Mouse (Mus musculus): ENCODE data around the gene Map7.

Map7 gene

GRCm38 (mm10) chr10:20185806-20186205 is 37.5 kb downstream of the Map7 start:
- DNase-seq (ENCODE audit: low spot score in 2 of 2), result no peak

GRCm38 (mm10) chr10:20186800-20187273 is 38.6 kb downstream of the Map7 start:
- no peak for DNase-seq (ENCODE audit: low spot score in 2 of 2)

- no peak for DNase-seq (ENCODE audit: low spot score in 2 of 2)
Measured at GRCm38 (mm10) chr10:20190139-20190747, 42.0 kb downstream of the Map7 start.

GRCm38 (mm10) chr10:20194847-20195540 is 46.7 kb downstream of the Map7 start:
- no peak for DNase-seq (ENCODE audit: low spot score in 2 of 2)

GRCm38 (mm10) chr10:20197039-20197438 is 48.8 kb downstream of the Map7 start:
- no peak for DNase-seq (ENCODE audit: low spot score in 2 of 2)

GRCm38 (mm10) chr10:20198968-20199737 is 50.9 kb downstream of the Map7 start:
- DNase-seq (ENCODE audit: low spot score in 2 of 2), result no peak

GRCm38 (mm10) chr10:20201236-20201635 is 53.0 kb downstream of the Map7 start:
- DNase-seq (ENCODE audit: low spot score in 2 of 2), result no peak

- DNase-seq (ENCODE audit: low spot score in 2 of 2), result no peak
Measured at GRCm38 (mm10) chr10:20202171-20202570, 53.9 kb downstream of the Map7 start.

GRCm38 (mm10) chr10:20202818-20203217 is 54.5 kb downstream of the Map7 start:
- no peak for DNase-seq (ENCODE audit: low spot score in 2 of 2)

- no peak for DNase-seq (ENCODE audit: low spot score in 2 of 2)
Measured at GRCm38 (mm10) chr10:20203502-20203901, 55.2 kb downstream of the Map7 start.

GRCm38 (mm10) chr10:20204696-20205431 is 56.6 kb downstream of the Map7 start:
- no peak for DNase-seq (ENCODE audit: low spot score in 2 of 2)

GRCm38 (mm10) chr10:20206966-20207365 is 58.7 kb downstream of the Map7 start:
- DNase-seq (ENCODE audit: low spot score in 2 of 2), result no peak

- DNase-seq (ENCODE audit: low spot score in 2 of 2), result no peak
Measured at GRCm38 (mm10) chr10:20209609-20210341, 61.5 kb downstream of the Map7 start.

- DNase-seq (ENCODE audit: low spot score in 2 of 2), result no peak
Measured at GRCm38 (mm10) chr10:20214418-20214817, 66.1 kb downstream of the Map7 start.

GRCm38 (mm10) chr10:20216982-20217381 is 68.7 kb downstream of the Map7 start:
- DNase-seq (ENCODE audit: low spot score in 2 of 2), result no peak

- DNase-seq (ENCODE audit: low spot score in 2 of 2), result no peak
Measured at GRCm38 (mm10) chr10:20218866-20219265, 70.6 kb downstream of the Map7 start.

GRCm38 (mm10) chr10:20219538-20219937 is 71.3 kb downstream of the Map7 start:
- DNase-seq (ENCODE audit: low spot score in 2 of 2), result no peak

GRCm38 (mm10) chr10:20220443-20221071 is 72.3 kb downstream of the Map7 start:
- DNase-seq (ENCODE audit: low spot score in 2 of 2), result no peak

- DNase-seq (ENCODE audit: low spot score in 2 of 2), result no peak
Measured at GRCm38 (mm10) chr10:20222011-20222410, 73.7 kb downstream of the Map7 start.

- no peak for DNase-seq (ENCODE audit: low spot score in 2 of 2)
Measured at GRCm38 (mm10) chr10:20226728-20227127, 78.5 kb downstream of the Map7 start.

GRCm38 (mm10) chr10:20230026-20230425 is 81.8 kb downstream of the Map7 start:
- DNase-seq (ENCODE audit: low spot score in 2 of 2), result no peak
